Mouse (Mus musculus) liver, embryonic 14.5 days (tissue): ENCODE data around the gene Chad.

Experiments
- CTCF ChIP-seq: IDR thresholded peaks from 2 replicates; pipeline ENCODE4 v1.5.1; 2016; ENCODE audit warnings: antibody characterized with exemption, low read depth, control low read depth
- EP300 ChIP-seq: IDR thresholded peaks from 2 replicates; pipeline ENCODE4 v1.6.1; 2016; ENCODE audit warnings: antibody characterized with exemption, low read depth

- TF ChIP-seq CTCF (no peak), EP300 (no peak)
These were observed 49.8 kb downstream of the Chad start for GRCm38 (mm10) chr11:94614603-94615002.
